ENCODE assay signal across 17 mouse cellular contexts in the genomic region with DNA sequence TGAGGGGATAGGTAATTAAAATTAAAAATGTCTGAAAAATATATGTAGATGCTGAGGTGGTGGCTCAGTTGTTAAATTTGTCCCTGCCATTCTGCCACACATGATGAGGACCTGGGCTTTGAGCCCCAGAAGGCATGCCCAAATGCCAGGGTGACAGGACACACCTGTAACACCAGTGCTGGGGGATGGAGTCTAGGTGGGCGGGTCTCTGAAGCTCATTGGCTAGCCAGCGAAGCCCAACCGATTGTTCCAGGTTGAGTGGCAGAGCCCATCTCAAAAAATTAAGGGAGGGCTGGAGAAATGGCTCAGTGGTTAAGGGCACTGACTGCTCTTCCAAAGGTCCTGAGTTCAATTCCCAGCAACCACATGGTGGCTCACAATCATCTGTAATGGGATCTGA.
"Had no signal": no experiment of that assay in that cellular context is flagged by ENCODE, and none has a peak within 500 bp of the region (broad histone marks: within the 10 kb centered on the region; RNA-seq: fewer than 3 reads in every experiment).

No protein-coding gene starts in this region.

- ATAC-seq: liver, postnatal 0 days; lung, postnatal 0 days had no signal

- H3K36me3 ChIP-seq: lung, embryonic 15.5 days; midbrain, embryonic 13.5 days; midbrain, embryonic 15.5 days; neural tube, embryonic 12.5 days; stomach, embryonic 15.5 days had no signal

- H3K4me1 ChIP-seq: megakaryocyte, embryonic 14.5 days had no signal

- H3K27me3 ChIP-seq: lung, embryonic 15.5 days; megakaryocyte, embryonic 14.5 days; midbrain, embryonic 13.5 days; midbrain, embryonic 15.5 days; neural tube, embryonic 12.5 days; stomach, embryonic 15.5 days had no signal

- H3K4me2 ChIP-seq: lung, embryonic 15.5 days; midbrain, embryonic 13.5 days; midbrain, embryonic 15.5 days; neural tube, embryonic 12.5 days; stomach, embryonic 15.5 days had no signal

- H3K9me3 ChIP-seq: lung, embryonic 15.5 days; midbrain, embryonic 13.5 days; midbrain, embryonic 15.5 days; neural tube, embryonic 12.5 days; stomach, embryonic 15.5 days had no signal

- H3K27ac ChIP-seq: lung, embryonic 15.5 days; macrophage; midbrain, embryonic 13.5 days; neural tube, embryonic 12.5 days; stomach, embryonic 15.5 days; stomach, postnatal 0 days had no signal

- H3K4me3 ChIP-seq: lung, embryonic 15.5 days; megakaryocyte, embryonic 14.5 days; midbrain, embryonic 13.5 days; midbrain, embryonic 15.5 days; neural tube, embryonic 12.5 days; stomach, embryonic 15.5 days had no signal

- H3K9ac ChIP-seq: liver, postnatal 0 days; lung, embryonic 15.5 days; midbrain, embryonic 13.5 days; midbrain, embryonic 15.5 days; neural tube, embryonic 12.5 days; stomach, embryonic 15.5 days had no signal

- DNase-seq: liver, postnatal 0 days; lung, adult 2 months; lung, postnatal 14 days; lung, postnatal 36 days; right cerebral cortex, postnatal 14 days; thymus, adult 2 months; thymus, postnatal 25 days; thymus, postnatal 4 days had no signal
